Mouse (Mus musculus) stomach, postnatal 0 days (tissue): ENCODE data around the gene Men1. TPM values are rescaled to one million over a fixed set of nuclear protein-coding genes. Genes with fewer than 3 reads are reported as not detected.

ENCODE experiments used
- ATAC-seq: fragments of 200-750 bp; cut with Nextera tagmentation; 2 replicates; pipeline ENCODE4 v1.8.0; 2017; ENCODE audit not compliant: low FRiP score, low TSS enrichment
- DNase-seq: peaks from one replicate; pipeline ENCODE4 v3.0.0-alpha.2; 2016; ENCODE audit warnings: low spot score
- H3K27ac ChIP-seq: fragments of 300-500 bp; sonication (generic); replicated peaks from 2 replicates; pipeline ENCODE4 v1.5.1; 2014; ENCODE audit warnings: mild to moderate bottlenecking, control low read depth
- H3K27me3 ChIP-seq: fragments of 300-500 bp; sonication (generic); 2 replicates; pipeline ENCODE4 v1.6.1; 2014; ENCODE audit warnings: low read length; ENCODE audit not compliant: control insufficient read depth, insufficient read depth
- H3K36me3 ChIP-seq: fragments of 300-500 bp; sonication (generic); 2 replicates; pipeline ENCODE4 v1.6.1; 2014; ENCODE audit warnings: low read length, mixed read lengths; ENCODE audit not compliant: control insufficient read depth, insufficient read depth
- H3K4me1 ChIP-seq: fragments of 300-500 bp; sonication (generic); replicated peaks from 2 replicates; pipeline ENCODE4 v1.6.1; 2014; ENCODE audit warnings: antibody characterized with exemption; ENCODE audit not compliant: control insufficient read depth, insufficient read depth
- H3K4me2 ChIP-seq: fragments of 300-500 bp; sonication (generic); replicated peaks from 2 replicates; pipeline ENCODE4 v1.6.1; 2014; ENCODE audit warnings: low read depth, mild to moderate bottlenecking, control low read depth, moderate library complexity
- H3K4me3 ChIP-seq: fragments of 300-500 bp; sonication (generic); 2 replicates; pipeline ENCODE4 v1.5.1; 2014; ENCODE audit warnings: low read depth, low read length, control low read depth
- H3K9ac ChIP-seq: fragments of 300-500 bp; sonication (generic); 2 replicates; pipeline ENCODE4 v1.6.1; 2014; ENCODE audit warnings: mild to moderate bottlenecking, low read length, control low read depth, mixed read lengths
- H3K9me3 ChIP-seq: fragments of 300-500 bp; sonication (generic); 2 replicates; pipeline ENCODE4 v1.6.1; 2016; ENCODE audit warnings: low read length; ENCODE audit not compliant: control insufficient read depth
- CTCF ChIP-seq: IDR thresholded peaks from 2 replicates; pipeline ENCODE4 v1.5.1; 2016; ENCODE audit warnings: antibody characterized with exemption, low read depth, mild to moderate bottlenecking, moderate library complexity
- EP300 ChIP-seq: optimal IDR thresholded peaks from 2 replicates; pipeline ENCODE3; 2016; ENCODE audit warnings: antibody characterized with exemption
- WGBS: fragments of 180-500 bp; shearing (Covaris S2); extraction: QIAGEN DNeasy Blood & Tissue Kit; methylation state at CpG from one replicate; pipeline ENCODE4 v1.1.7; 2014; 5-methylcytosine and 5-hydroxymethylcytosine counted together
- polyA plus RNA-seq: library from polyadenylated mRNA; unstranded; fragments of >200 nt; fragmentation: Nextera tagmentation; extraction: Ambion mirVana; gene quantifications from 2 replicates; pipeline ENCODE4 v1.2.1, GENCODE M21; 2015

Gene Men1
- polyA plus RNA-seq, result 27.1 and 27.9 TPM in 2 replicates

- Histone ChIP-seq H3K27me3 (no peaks in the 10 kb centered on the region), H3K4me3 (peak within 1 kb of the TSS; percentile 77), H3K4me1 (no peaks in the 10 kb centered on the region), H3K27ac (peak within 1 kb of the TSS; percentile 86), H3K4me2 (peak within 1 kb of the TSS; percentile 97), H3K9ac (peak within 1 kb of the TSS; percentile 84), H3K36me3 (peaks cover 11% of the 10 kb centered on the region; the same call in 1 of the 2 replicates), H3K9me3 (no peaks in the 10 kb centered on the region)
- TF ChIP-seq CTCF (peak; percentile 71), EP300 (no peak)
- DNase-seq, result peak; percentile 93
- WGBS, result under 1% methylated on average over 42 of the region's 43 CpGs
- peak; percentile 92 for ATAC-seq
Observed at GRCm38 (mm10) chr19:6334673-6335457, at the start of gene Men1. Gene Men1 (plus strand): TSS chr19:6334979.

- 47% methylated on average over 8 of the region's 8 CpGs for WGBS
- H3K4me1 ChIP-seq, result peaks cover 3% of the 10 kb centered on the region
- ATAC-seq, result peak; percentile 74
- peak overlapping the region; percentile 80 for H3K27ac ChIP-seq
- no peak overlapping the region; the same call in 1 of the 2 replicates for H3K4me2 ChIP-seq
- no peak overlapping the region for H3K9ac ChIP-seq
- H3K4me3 ChIP-seq, result no peak overlapping the region
- no peaks in the 10 kb centered on the region for H3K27me3 ChIP-seq
- TF ChIP-seq CTCF, result no peak
- TF ChIP-seq EP300, result no peak
- no peaks in the 10 kb centered on the region for H3K9me3 ChIP-seq
- H3K36me3 ChIP-seq, result peaks cover 12% of the 10 kb centered on the region; the same call in 1 of the 2 replicates
- peak; percentile 65 for DNase-seq
Observed at GRCm38 (mm10) chr19:6285226-6285625, 49.6 kb upstream of the Men1 start.

GRCm38 (mm10) chr19:6285632-6286433, 48.9 kb upstream of the Men1 start:
- H3K9ac ChIP-seq, result peak overlapping the region; percentile 31; the same call in 1 of the 2 replicates
- H3K27me3 ChIP-seq, result no peaks in the 10 kb centered on the region
- no peaks in the 10 kb centered on the region for H3K9me3 ChIP-seq
- H3K27ac ChIP-seq, result peak overlapping the region; percentile 80
- ATAC-seq (peak; percentile 38; the same call in 1 of the 2 replicates), DNase-seq (peak; percentile 28)
- no peak overlapping the region for H3K4me2 ChIP-seq
- TF ChIP-seq CTCF, result no peak
- TF ChIP-seq EP300, result no peak
- peaks cover 12% of the 10 kb centered on the region; the same call in 1 of the 2 replicates for H3K36me3 ChIP-seq
- no peak overlapping the region for H3K4me3 ChIP-seq
- H3K4me1 ChIP-seq, result peaks cover 3% of the 10 kb centered on the region; the same call in 1 of the 2 replicates
- WGBS, result 52% methylated on average over 7 of the region's 7 CpGs

- H3K27me3 ChIP-seq, result no peaks in the 10 kb centered on the region
- TF ChIP-seq CTCF (no peak), EP300 (no peak)
- ATAC-seq (no peak), DNase-seq (peak; percentile 14)
- H3K36me3 ChIP-seq, result peaks cover 9% of the 10 kb centered on the region; the same call in 1 of the 2 replicates
- H3K4me1 ChIP-seq, result peaks cover 3% of the 10 kb centered on the region; the same call in 1 of the 2 replicates
- H3K4me2 ChIP-seq, result no peak overlapping the region
- H3K9me3 ChIP-seq, result no peaks in the 10 kb centered on the region
- H3K27ac ChIP-seq, result peak overlapping the region; percentile 30; the same call in 1 of the 2 replicates
- no peak overlapping the region for H3K4me3 ChIP-seq
- no peak overlapping the region; the same call in 1 of the 2 replicates for H3K9ac ChIP-seq
- 82% methylated on average over 19 of the region's 19 CpGs for WGBS
Observed at GRCm38 (mm10) chr19:6286434-6287401, 48.1 kb upstream of the Men1 start.
